Comparison of ENCODE assay signal across 22 mouse cellular contexts in genomic region chr3:152712957-152713356, GRCm38 (mm10). TPM values are rescaled to one million over a fixed set of nuclear protein-coding genes. Genes with fewer than 3 reads are reported as not detected.
DNase-seq lines count a peak whose midpoint lies in the region; ATAC-seq and TF ChIP-seq lines count a peak whose summit lies in the region.
"Had no signal": no experiment of that assay in that cellular context is flagged by ENCODE, and none has a peak within 500 bp of the region (broad histone marks: within the 10 kb centered on the region; RNA-seq: fewer than 3 reads in every experiment).

No protein-coding gene starts in this region.

- in situ Hi-C loops in CH12.LX (cut with MboI; ENCODE audit: low pct_ligation_motif_present, low pct_unique_long_range_greater_than_20kb, low sequenced_read_pairs) = loop anchor here (10.0 kb wide), 1 partner anchor 238 kb away; no protein-coding TSS in a partner anchor

- TF ChIP-seq POLR2A in CH12.LX (IDR thresholded peaks at IDR 0.05; ENCODE audit: low read depth, low read length) = no peak

- no peaks in the 10 kb centered on the region for H3K9me3 ChIP-seq in liver, postnatal 0 days (ENCODE audit: low read length)
- no peaks in the 10 kb centered on the region for H3K9me3 ChIP-seq in liver, embryonic 11.5 days (ENCODE audit: control insufficient read depth, low read length)
- H3K9me3 ChIP-seq in CH12.LX (replicated peaks; ENCODE audit: low read length) = no peaks in the 10 kb centered on the region
- H3K9me3 ChIP-seq: embryonic facial prominence, embryonic 10.5 days; heart, embryonic 10.5 days; hindbrain, embryonic 12.5 days had no signal

- H3K4me1 ChIP-seq in liver, postnatal 0 days (ENCODE audit: insufficient read depth) = peaks cover 6% of the 10 kb centered on the region; the same call in 1 of the 2 replicates
- peaks cover 4% of the 10 kb centered on the region for H3K4me1 ChIP-seq in liver, embryonic 11.5 days (replicated peaks; ENCODE audit: control insufficient read depth, insufficient read depth, low read length)
- peaks cover 6 to 19% of the 10 kb centered on the region in 2 experiments for H3K4me1 ChIP-seq in CH12.LX (ENCODE audit: control insufficient read depth in 1 of 2, insufficient read depth in 2 of 2)

- H3K4me3 ChIP-seq in liver, postnatal 0 days (ENCODE audit: low read depth, low read length) = no peak overlapping the region
- H3K4me3 ChIP-seq in liver, embryonic 11.5 days (ENCODE audit: low read depth, low read length) = no peak overlapping the region
- no peak overlapping the region for H3K4me3 ChIP-seq in CH12.LX (replicated peaks in 1 of 3; ENCODE audit: low read depth in 2 of 3, low read length in 2 of 3, poor library complexity in 1 of 3)

- dilution Hi-C loops in CH12.LX (cut with MboI; ENCODE audit: extremely low pct_ligation_motif_present, extremely low pct_unique_long_range_greater_than_20kb, low sequenced_read_pairs) = no loop called here

- no peak overlapping the region for H3K9ac ChIP-seq in liver, postnatal 0 days (replicated peaks)
- H3K9ac ChIP-seq in liver, embryonic 11.5 days (ENCODE audit: low read depth, low read length) = no peak overlapping the region
- no peak overlapping the region for H3K9ac ChIP-seq in CH12.LX (ENCODE audit: insufficient read depth, low read depth)
- H3K9ac ChIP-seq: hindbrain, embryonic 12.5 days had no signal

- no peak for ATAC-seq in liver, postnatal 0 days
- no peak for ATAC-seq in liver, embryonic 11.5 days (replicated peaks; ENCODE audit: low FRiP score)
- ATAC-seq: Patski had no signal

- TF ChIP-seq EP300 in liver, postnatal 0 days (IDR thresholded peaks at IDR 0.05; ENCODE audit: low read depth) = no peak
- no peak for TF ChIP-seq EP300 in CH12.LX (IDR thresholded peaks at IDR 0.05; ENCODE audit: low read length)

- peak; percentile 64 for TF ChIP-seq RAD21 in CH12.LX (IDR thresholded peaks at IDR 0.05; ENCODE audit: low read depth, low read length)

- no peak overlapping the region for H3K4me2 ChIP-seq in liver, postnatal 0 days (ENCODE audit: low read depth, low read length)
- no peak overlapping the region for H3K4me2 ChIP-seq in liver, embryonic 11.5 days
- no peak overlapping the region for H3K4me2 ChIP-seq in CH12.LX (ENCODE audit: insufficient read depth, low read depth, poor library complexity, severe bottlenecking)

- no peaks in the 10 kb centered on the region for H3K27me3 ChIP-seq in liver, postnatal 0 days (ENCODE audit: insufficient read depth, low read length)
- no peaks in the 10 kb centered on the region for H3K27me3 ChIP-seq in liver, embryonic 11.5 days (replicated peaks; ENCODE audit: control insufficient read depth, insufficient read depth, low read length)
- no peaks in the 10 kb centered on the region for H3K27me3 ChIP-seq in CH12.LX (replicated peaks)
- H3K27me3 ChIP-seq: hindbrain, embryonic 12.5 days; Patski had no signal

- TF ChIP-seq CTCF in liver, postnatal 0 days (IDR thresholded peaks at IDR 0.05; ENCODE audit: low read depth) = peak; percentile 8; the same call in 1 of the 2 replicates
- peak in 1 of 2 experiments; percentile 61; a peak in 2 of 4 replicates for TF ChIP-seq CTCF in CH12.LX (conservative IDR thresholded peaks at IDR 0.05 in 1 of 2, IDR thresholded peaks at IDR 0.05 in 1 of 2; ENCODE audit: low read depth in 2 of 2, low read length in 2 of 2)

- WGBS in liver, postnatal 0 days (ENCODE audit: insufficient replicate concordance) = 69% methylated on average over 4 of the region's 4 CpGs
- WGBS in liver, embryonic 11.5 days = 66% methylated on average over 4 of the region's 4 CpGs

- H3K36me3 ChIP-seq in liver, postnatal 0 days (replicated peaks; ENCODE audit: insufficient read depth, low read length) = no peaks in the 10 kb centered on the region
- no peaks in the 10 kb centered on the region for H3K36me3 ChIP-seq in liver, embryonic 11.5 days (ENCODE audit: control insufficient read depth, insufficient read depth, low read length)
- peaks cover 2% of the 10 kb centered on the region in 2 experiments for H3K36me3 ChIP-seq in CH12.LX (replicated peaks in 1 of 2; ENCODE audit: control insufficient read depth in 1 of 2, insufficient read depth in 1 of 2, low read length in 1 of 2)
- H3K36me3 ChIP-seq: embryonic facial prominence, embryonic 10.5 days; heart, embryonic 10.5 days; hindbrain, embryonic 12.5 days had no signal

- H3K27ac ChIP-seq in liver, postnatal 0 days (ENCODE audit: low read depth) = no peak overlapping the region
- no peak overlapping the region for H3K27ac ChIP-seq in liver, embryonic 11.5 days (ENCODE audit: low read depth, low read length)
- no peak overlapping the region for H3K27ac ChIP-seq in CH12.LX (ENCODE audit: insufficient read depth, low read depth)
- H3K27ac ChIP-seq: hindbrain, embryonic 12.5 days had no signal

- DNase-seq in liver, postnatal 0 days = no peak
- DNase-seq in liver, embryonic 11.5 days (ENCODE audit: low spot score) = no peak
- DNase-seq in 3T3-L1 (ENCODE audit: low read depth, low spot score) (peak; percentile 75), CH12.LX (ENCODE audit: extremely low read depth) (peak; percentile 25), adipocyte (ENCODE audit: low spot score) (peak; percentile 43)
- no peak for DNase-seq in left cerebral cortex, adult 18-20 months (ENCODE audit: low spot score in 2 of 2)
- DNase-seq in spleen, adult 18-20 months = no peak
- DNase-seq in right cerebral cortex, postnatal 4 days = no peak
- DNase-seq: adrenal gland, adult 8-10 months; adrenal gland, postnatal 36 days; cerebellum, adult 2 months; cerebellum, postnatal 10 days; gastrocnemius, adult 2 months; gastrocnemius, postnatal 25 days; heart, postnatal 10 days; heart, postnatal 4 days had no signal

- H3K79me2 ChIP-seq in CH12.LX (replicated peaks; ENCODE audit: control insufficient read depth, extremely low read depth, insufficient read depth, poor library complexity, severe bottlenecking) = peaks cover 7% of the 10 kb centered on the region

TF ChIP-seq in CH12.LX, 34 proteins besides CTCF, POLR2A, EP300 and RAD21:
- TF ChIP-seq UBTF (IDR thresholded peaks at IDR 0.05; ENCODE audit: low read depth, low read length) (no peak), MAX (IDR thresholded peaks at IDR 0.05; ENCODE audit: low read length) (peak; percentile 56; the same call in 1 of the 2 replicates), MYC (IDR thresholded peaks at IDR 0.05; ENCODE audit: low read depth, low read length) (peak; percentile 77), KAT2A (IDR thresholded peaks at IDR 0.05; ENCODE audit: insufficient replicate concordance, low read length) (no peak), SMC3 (IDR thresholded peaks at IDR 0.05; ENCODE audit: low read depth, low read length) (peak; percentile 49), PAX5 (IDR thresholded peaks at IDR 0.05; ENCODE audit: low read length) (no peak)

RNA-seq across cellular contexts. Expression of gene Pigk, which starts 0.9 kb away (rescaled TPM):
- polyA plus RNA-seq in liver, postnatal 0 days (2015; fragmentation: Nextera tagmentation; extraction: Ambion mirVana) = 22.2 and 23.8 TPM in 2 replicates
- 40.2 and 44.2 TPM in 2 replicates for polyA plus RNA-seq in liver, embryonic 11.5 days (2014; fragmentation: Nextera tagmentation; extraction: Ambion mirVana)
- 56.4 and 62.0 TPM in 2 replicates for total RNA-seq in CH12.LX (2012; rRNA removed)
- total RNA-seq in CH12.LX (2014; rRNA removed) = 79.3 and 91.7 TPM in 2 replicates
- 67.5 and 88.5 TPM in 2 replicates for polyA plus RNA-seq in CH12.LX (2012; ENCODE audit: insufficient read length, low read depth)
- total RNA-seq in left cerebral cortex, adult 18-20 months (2021) = 10 to 100 TPM; 47.8 to 63.0 TPM

RNA-seq across cellular contexts. Expression of gene Ak5, which starts 44.8 kb away (rescaled TPM):
- polyA plus RNA-seq in liver, postnatal 0 days (2015; fragmentation: Nextera tagmentation; extraction: Ambion mirVana) = 0.11 and 0.13 TPM in 2 replicates
- polyA plus RNA-seq in liver, embryonic 11.5 days (2014; fragmentation: Nextera tagmentation; extraction: Ambion mirVana) = 2.3 and 3.5 TPM in 2 replicates
- total RNA-seq in CH12.LX (2012; rRNA removed) (0.13 and 0.50 TPM in 2 replicates), CH12.LX (2014; rRNA removed) (0.39 and 0.79 TPM in 2 replicates)
- 0.12 and 0.23 TPM in 2 replicates for polyA plus RNA-seq in CH12.LX (2012; ENCODE audit: insufficient read length, low read depth)
- 100 to 1,000 TPM; 149 to 168 TPM for total RNA-seq in left cerebral cortex, adult 18-20 months (2021)
- total RNA-seq: granulocyte monocyte progenitor cell, adult 5-6 weeks had no signal
- polyA plus RNA-seq: activated CD4-positive, CD25-positive, alpha-beta regulatory T cell, adult 4 months had no signal

Comparison
In these comparisons a context has a peak if more than half of its experiments do, and no peak if none do; other contexts are left out.
1. DNase-seq: peak in 3T3-L1 (single experiment), CH12.LX (single experiment) and adipocyte (single experiment); none in liver, postnatal 0 days (single experiment), liver, embryonic 11.5 days (single experiment), left cerebral cortex, adult 18-20 months (0 of 2), spleen, adult 18-20 months (0 of 2) and right cerebral cortex, postnatal 4 days (single experiment).